Mouse (Mus musculus): ENCODE measurements around the gene Gm48552. TPM values are rescaled to one million over a fixed set of nuclear protein-coding genes. Genes with fewer than 3 reads are reported as not detected.

Gm48552 gene
- total and polyA plus RNA-seq, 2 experiments from 2014 or later: 4.0 to 7.5 TPM

GRCm38 (mm10) chr10:81399798-81400308 is 11.0 kb downstream of the Gm48552 start:
- no peak for TF ChIP-seq CTCF (IDR thresholded peaks at IDR 0.05; ENCODE audit: low read depth)
- Histone ChIP-seq H3K4me2 (ENCODE audit: low read depth, low read length) (no peak overlapping the region; the same call in 1 of the 2 replicates), H3K27me3 (ENCODE audit: insufficient read depth, low read length) (no peaks in the 10 kb centered on the region), H3K9ac (replicated peaks; ENCODE audit: low read length) (no peak overlapping the region), H3K36me3 (ENCODE audit: insufficient read depth, low read length) (peaks cover 24% of the 10 kb centered on the region; the same call in 1 of the 2 replicates), H3K27ac (peak overlapping the region; percentile 74; the same call in 1 of the 2 replicates), H3K9me3 (ENCODE audit: low read length) (no peaks in the 10 kb centered on the region), H3K4me1 (ENCODE audit: insufficient read depth, low read length) (peaks cover 17% of the 10 kb centered on the region; the same call in 1 of the 2 replicates), H3K4me3 (ENCODE audit: low read length) (no peak overlapping the region)
- WGBS: 67% methylated on average over 17 of the region's 18 CpGs
- ATAC-seq (no peak), DNase-seq (ENCODE audit: low spot score) (no peak)

DNA sequence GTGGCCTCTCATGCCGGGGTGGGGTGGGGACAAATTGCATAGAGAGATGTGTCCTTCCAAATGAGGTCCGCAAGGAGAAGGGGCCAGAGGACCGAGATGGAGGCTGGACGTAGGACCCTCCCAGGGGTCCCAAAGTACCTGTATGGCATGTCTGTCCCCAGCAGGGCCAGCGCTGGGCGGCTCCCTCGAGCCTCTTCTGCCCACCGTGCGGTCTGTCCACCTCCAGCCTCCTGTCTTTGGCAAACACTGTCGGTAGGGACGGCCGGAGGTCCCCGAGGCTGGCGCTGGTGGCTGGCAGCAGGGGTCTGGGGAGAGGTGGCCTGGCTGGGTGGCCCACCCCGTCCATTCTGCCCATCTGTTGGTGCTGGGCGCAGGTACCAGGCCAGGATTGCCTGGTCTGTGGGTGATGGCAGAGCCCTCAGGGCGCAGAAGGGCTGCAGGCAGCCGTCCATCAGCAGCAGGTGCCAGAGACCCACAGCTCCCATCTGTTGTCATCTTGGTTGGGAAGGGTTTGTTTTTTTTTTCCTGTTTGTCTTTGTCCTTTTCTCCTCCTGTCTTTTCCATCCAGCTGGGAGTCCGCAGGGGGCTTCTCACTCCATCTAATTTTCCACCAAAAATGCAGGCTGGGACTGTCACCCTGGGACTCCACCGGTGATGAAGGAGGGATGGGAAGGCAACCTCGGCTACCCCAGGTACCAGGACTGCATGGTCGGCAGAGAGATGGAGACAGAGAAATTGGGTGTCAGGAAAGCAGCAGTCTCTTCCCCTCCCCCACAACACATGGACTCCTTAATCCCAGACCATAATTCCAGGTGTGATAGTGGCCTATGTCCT is 11.8 kb downstream of the Gm48552 start:
- 38% methylated on average over 21 of the region's 22 CpGs for WGBS
- ATAC-seq: 0 out of 2 replicates have a peak, but pooled peaks have one; percentile 3
- DNase-seq (ENCODE audit: low spot score): peak; percentile 67
- H3K27me3 ChIP-seq (ENCODE audit: insufficient read depth, low read length): no peaks in the 10 kb centered on the region
- no peak overlapping the region; the same call in 1 of the 2 replicates for H3K4me2 ChIP-seq (ENCODE audit: low read depth, low read length)
- TF ChIP-seq CTCF (IDR thresholded peaks at IDR 0.05; ENCODE audit: low read depth): no peak
- peak overlapping the region; percentile 74; the same call in 1 of the 2 replicates for H3K27ac ChIP-seq
- no peaks in the 10 kb centered on the region for H3K9me3 ChIP-seq (ENCODE audit: low read length)
- H3K36me3 ChIP-seq (ENCODE audit: insufficient read depth, low read length): peaks cover 27% of the 10 kb centered on the region; the same call in 1 of the 2 replicates
- H3K9ac ChIP-seq (replicated peaks; ENCODE audit: low read length): no peak overlapping the region
- H3K4me3 ChIP-seq (ENCODE audit: low read length): no peak overlapping the region
- H3K4me1 ChIP-seq (ENCODE audit: insufficient read depth, low read length): peaks cover 17% of the 10 kb centered on the region; the same call in 1 of the 2 replicates

DNA sequence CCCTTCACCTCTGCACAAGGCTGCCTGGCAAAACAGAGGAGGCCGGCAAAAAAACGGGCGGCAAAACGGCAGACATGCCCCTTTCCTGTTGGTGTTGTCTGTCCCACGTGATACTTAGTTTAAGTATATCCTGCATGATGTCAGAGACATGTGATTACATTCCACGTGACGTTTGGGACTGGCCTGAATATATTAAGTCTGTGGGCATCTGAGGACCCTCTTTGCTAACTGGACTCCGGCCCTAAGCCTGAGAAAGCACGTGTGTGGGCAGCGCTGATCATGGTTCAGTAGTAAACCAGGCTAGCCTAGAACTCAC is 12.4 kb downstream of the Gm48552 start:
- no peak overlapping the region for H3K4me3 ChIP-seq (ENCODE audit: low read length)
- WGBS: 26% methylated on average over 10 of the region's 10 CpGs
- H3K36me3 ChIP-seq (ENCODE audit: insufficient read depth, low read length): peaks cover 29% of the 10 kb centered on the region; the same call in 1 of the 2 replicates
- no peak; the same call in 1 of the 2 replicates for TF ChIP-seq CTCF (IDR thresholded peaks at IDR 0.05; ENCODE audit: low read depth)
- no peak overlapping the region for H3K4me2 ChIP-seq (ENCODE audit: low read depth, low read length)
- peak overlapping the region; percentile 74 for H3K27ac ChIP-seq
- DNase-seq (ENCODE audit: low spot score): peak; percentile 46
- H3K9ac ChIP-seq (replicated peaks; ENCODE audit: low read length): no peak overlapping the region
- H3K9me3 ChIP-seq (ENCODE audit: low read length): no peaks in the 10 kb centered on the region
- peak; percentile 8 for ATAC-seq
- no peaks in the 10 kb centered on the region for H3K27me3 ChIP-seq (ENCODE audit: insufficient read depth, low read length)
- peaks cover 17% of the 10 kb centered on the region; the same call in 1 of the 2 replicates for H3K4me1 ChIP-seq (ENCODE audit: insufficient read depth, low read length)

DNA sequence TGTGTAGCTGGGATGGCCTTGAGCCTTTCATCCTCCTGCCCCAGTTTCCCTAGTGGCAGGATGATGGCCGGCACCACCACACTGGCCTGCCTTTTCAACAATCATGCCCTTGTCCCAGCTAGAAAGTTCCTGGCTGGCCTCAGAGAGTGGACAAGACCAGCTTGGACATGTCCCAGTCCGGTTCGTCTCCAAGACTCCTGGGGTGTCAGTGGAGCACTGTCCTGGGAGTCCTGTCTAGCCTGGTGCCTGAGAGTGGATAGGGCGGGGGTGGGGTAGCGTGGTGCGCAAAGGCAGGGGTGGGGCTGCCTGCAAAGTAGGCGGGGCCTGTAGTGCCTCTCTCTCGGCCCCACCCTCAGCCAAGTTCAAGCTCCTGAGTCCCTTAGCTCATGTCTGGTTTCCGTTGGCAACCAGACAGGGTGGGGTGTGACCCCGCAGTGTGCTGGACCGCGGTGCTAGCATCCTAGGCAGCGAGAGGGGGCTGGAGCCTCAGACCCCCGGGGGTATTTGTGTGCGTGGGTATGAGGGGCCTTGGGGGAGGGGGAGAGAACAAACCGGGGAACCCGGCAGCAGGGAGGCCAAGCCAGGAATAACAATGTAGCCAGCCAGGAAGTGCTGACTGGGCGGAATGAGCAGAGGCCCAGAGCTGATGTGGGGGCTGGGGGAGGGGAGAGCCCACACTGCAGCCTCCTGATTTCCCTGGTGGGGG is 12.9 kb downstream of the Gm48552 start:
- Histone ChIP-seq H3K4me1 (ENCODE audit: insufficient read depth, low read length) (peaks cover 18% of the 10 kb centered on the region), H3K36me3 (ENCODE audit: insufficient read depth, low read length) (peaks cover 29% of the 10 kb centered on the region; the same call in 1 of the 2 replicates), H3K9ac (replicated peaks; ENCODE audit: low read length) (0 out of 2 replicates have a peak overlapping the region, but pooled peaks have one; percentile 21), H3K9me3 (ENCODE audit: low read length) (no peaks in the 10 kb centered on the region), H3K4me3 (ENCODE audit: low read length) (no peak overlapping the region), H3K27me3 (ENCODE audit: insufficient read depth, low read length) (no peaks in the 10 kb centered on the region), H3K27ac (peak overlapping the region; percentile 74), H3K4me2 (ENCODE audit: low read depth, low read length) (peak overlapping the region; percentile 7; the same call in 1 of the 2 replicates)
- TF ChIP-seq CTCF (IDR thresholded peaks at IDR 0.05; ENCODE audit: low read depth): no peak
- WGBS: 11% methylated on average over 18 of the region's 18 CpGs
- DNase-seq (ENCODE audit: low spot score) (peak; percentile 65), ATAC-seq (peak; percentile 61)

- 16% methylated on average over 7 of the region's 7 CpGs for WGBS
- Histone ChIP-seq H3K4me2 (ENCODE audit: low read depth, low read length) (peak overlapping the region; percentile 7; the same call in 1 of the 2 replicates), H3K27me3 (ENCODE audit: insufficient read depth, low read length) (no peaks in the 10 kb centered on the region), H3K9ac (replicated peaks; ENCODE audit: low read length) (0 out of 2 replicates have a peak overlapping the region, but pooled peaks have one; percentile 21), H3K27ac (peak overlapping the region; percentile 74), H3K36me3 (ENCODE audit: insufficient read depth, low read length) (peaks cover 29% of the 10 kb centered on the region; the same call in 1 of the 2 replicates), H3K4me3 (ENCODE audit: low read length) (no peak overlapping the region), H3K4me1 (ENCODE audit: insufficient read depth, low read length) (peaks cover 25% of the 10 kb centered on the region), H3K9me3 (ENCODE audit: low read length) (no peaks in the 10 kb centered on the region)
- no peak for TF ChIP-seq CTCF (IDR thresholded peaks at IDR 0.05; ENCODE audit: low read depth)
- no peak for ATAC-seq
- DNase-seq (ENCODE audit: low spot score): no peak
Observed at GRCm38 (mm10) chr10:81402227-81402765, 13.5 kb downstream of the Gm48552 start.

- no peak overlapping the region for H3K4me2 ChIP-seq (ENCODE audit: low read depth, low read length)
- H3K36me3 ChIP-seq (ENCODE audit: insufficient read depth, low read length): peaks cover 35% of the 10 kb centered on the region
- peaks cover 31% of the 10 kb centered on the region for H3K4me1 ChIP-seq (ENCODE audit: insufficient read depth, low read length)
- no peak for TF ChIP-seq CTCF (IDR thresholded peaks at IDR 0.05; ENCODE audit: low read depth)
- H3K4me3 ChIP-seq (ENCODE audit: low read length): no peak overlapping the region
- H3K9ac ChIP-seq (replicated peaks; ENCODE audit: low read length): no peak overlapping the region
- H3K27ac ChIP-seq: no peak overlapping the region
- ATAC-seq (no peak), DNase-seq (ENCODE audit: low spot score) (no peak)
- 50% methylated on average over 10 of the region's 10 CpGs for WGBS
- no peaks in the 10 kb centered on the region for H3K9me3 ChIP-seq (ENCODE audit: low read length)
- no peaks in the 10 kb centered on the region for H3K27me3 ChIP-seq (ENCODE audit: insufficient read depth, low read length)
Observed at GRCm38 (mm10) chr10:81403511-81403910, 14.7 kb downstream of the Gm48552 start.

Data from hindbrain, postnatal 0 days (tissue).